Mouse (Mus musculus) CH12.LX (cell line): ENCODE data around the gene Fgfr1op. TPM values are rescaled to one million over a fixed set of nuclear protein-coding genes. Genes with fewer than 3 reads are reported as not detected.
"Not testable (repeated sequence)": the region's sequence is repeated elsewhere in the genome, so short reads cannot be mapped to it uniquely, and the experiment has no call there.

ENCODE experiments used
- DNase-seq: peaks from one replicate; pipeline ENCODE4 v3.0.0-alpha.2; 2013; ENCODE audit errors: extremely low read depth
- H3K27ac ChIP-seq: 2 replicates; pipeline ENCODE4 v1.5.1; 2012; ENCODE audit warnings: low read depth, mild to moderate bottlenecking, control low read depth, moderate library complexity; ENCODE audit not compliant: insufficient read depth
- H3K27me3 ChIP-seq: replicated peaks from 2 replicates; pipeline ENCODE3; 2012; ENCODE audit warnings: inconsistent platforms
- H3K36me3 ChIP-seq, 2 experiments: replicated peaks in 1 of 2; 2 replicates each; pipeline versions ENCODE3 to v1.6.1; 2012; ENCODE audit warnings: inconsistent platforms in 1 of 2, low read length in 1 of 2, mild to moderate bottlenecking in 1 of 2, mixed read lengths in 1 of 2, moderate library complexity in 1 of 2; ENCODE audit not compliant: control insufficient read depth in 1 of 2, insufficient read depth in 1 of 2
- H3K4me1 ChIP-seq, 2 experiments: 2 replicates each; pipeline ENCODE4 v1.6.1; 2012; ENCODE audit warnings: inconsistent platforms in 1 of 2, moderate library complexity in 1 of 2; ENCODE audit not compliant: insufficient read depth in 2 of 2, control insufficient read depth in 1 of 2
- H3K4me2 ChIP-seq: 2 replicates; pipeline ENCODE4 v1.6.1; 2012; ENCODE audit warnings: low read depth, mild to moderate bottlenecking, control low read depth; ENCODE audit not compliant: poor library complexity, insufficient read depth, severe bottlenecking
- H3K4me3 ChIP-seq, 3 experiments: fragments of 150-350 bp in 1 of 3; sonication (generic) in 1 of 3; replicated peaks in 1 of 3; 2 replicates each; pipeline versions ENCODE3 to v1.5.1; 2011 to 2012; ENCODE audit warnings: low read depth in 2 of 3, low read length in 2 of 3, mild to moderate bottlenecking in 2 of 3, moderate library complexity in 2 of 3, control low read depth in 1 of 3, improper control_type of control experiment in 1 of 3, inconsistent platforms in 1 of 3, mixed read lengths in 1 of 3; ENCODE audit not compliant: poor library complexity in 1 of 3
- H3K79me2 ChIP-seq: replicated peaks from 2 replicates; pipeline ENCODE4 v1.6.1; 2012; ENCODE audit warnings: mild to moderate bottlenecking, moderate library complexity; ENCODE audit not compliant: control insufficient read depth, poor library complexity, insufficient read depth, severe bottlenecking; ENCODE audit errors: extremely low read depth
- H3K9ac ChIP-seq: 2 replicates; pipeline ENCODE4 v1.6.1; 2012; ENCODE audit warnings: low read depth, mild to moderate bottlenecking, control low read depth, moderate library complexity; ENCODE audit not compliant: insufficient read depth
- H3K9me3 ChIP-seq: replicated peaks from 2 replicates; pipeline ENCODE3; 2012; ENCODE audit warnings: low read length, inconsistent platforms, mixed read lengths
- BHLHE40 ChIP-seq: IDR thresholded peaks from 2 replicates; pipeline ENCODE4 v1.6.1; 2011; ENCODE audit warnings: mild to moderate bottlenecking, low read depth, low read length, improper control_type of control experiment
- CHD1 ChIP-seq: IDR thresholded peaks from 2 replicates; pipeline ENCODE4 v1.6.1; 2012; ENCODE audit warnings: low read depth, low read length, improper control_type of control experiment, inconsistent platforms
- ELF1 ChIP-seq: IDR thresholded peaks from 2 replicates; pipeline ENCODE4 v1.6.1; 2014; ENCODE audit warnings: low read depth, mild to moderate bottlenecking, inconsistent platforms, low read length, improper control_type of control experiment
- EP300 ChIP-seq: IDR thresholded peaks from 2 replicates; pipeline ENCODE4 v1.6.1; 2011; ENCODE audit warnings: low read length, improper control_type of control experiment
- HCFC1 ChIP-seq: IDR thresholded peaks from 2 replicates; pipeline ENCODE4 v1.6.1; 2012; ENCODE audit warnings: low read depth, mild to moderate bottlenecking, inconsistent platforms, low read length, improper control_type of control experiment
- IRF4 ChIP-seq: IDR thresholded peaks from 2 replicates; pipeline ENCODE4 v1.6.1; 2014; ENCODE audit warnings: low read depth, mild to moderate bottlenecking, inconsistent platforms, low read length, improper control_type of control experiment
- MAFK ChIP-seq: IDR thresholded peaks from 2 replicates; pipeline ENCODE4 v1.6.1; 2011; ENCODE audit warnings: low read length, improper control_type of control experiment; ENCODE audit not compliant: insufficient replicate concordance
- MAX ChIP-seq: IDR thresholded peaks from 2 replicates; pipeline ENCODE4 v1.6.1; 2011; ENCODE audit warnings: low read length, improper control_type of control experiment
- MYC ChIP-seq: IDR thresholded peaks from 2 replicates; pipeline ENCODE4 v1.6.1; 2011; ENCODE audit warnings: low read depth, mild to moderate bottlenecking, improper control_type of control experiment, low read length
- POLR2AphosphoS2 ChIP-seq: IDR thresholded peaks from 2 replicates; pipeline ENCODE4 v1.6.1; 2011; ENCODE audit warnings: low read depth, low read length, improper control_type of control experiment
- RAD21 ChIP-seq: IDR thresholded peaks from 2 replicates; pipeline ENCODE4 v1.6.1; 2011; ENCODE audit warnings: low read depth, mild to moderate bottlenecking, low read length, improper control_type of control experiment, moderate library complexity
- TCF12 ChIP-seq: IDR thresholded peaks from 2 replicates; pipeline ENCODE4 v1.6.1; 2014; ENCODE audit warnings: low read depth, mild to moderate bottlenecking, inconsistent platforms, low read length, improper control_type of control experiment
- UBTF ChIP-seq: IDR thresholded peaks from 2 replicates; pipeline ENCODE4 v1.6.1; 2012; ENCODE audit warnings: low read depth, mild to moderate bottlenecking, inconsistent platforms, low read length, improper control_type of control experiment, moderate library complexity
- USF1 ChIP-seq: IDR thresholded peaks from 2 replicates; pipeline ENCODE4 v1.6.1; 2014; ENCODE audit warnings: low read depth, mild to moderate bottlenecking, inconsistent platforms, low read length, improper control_type of control experiment
- USF2 ChIP-seq: conservative IDR thresholded peaks from 2 replicates; pipeline ENCODE4 v1.6.1; 2011; ENCODE audit warnings: low read depth, low read length, improper control_type of control experiment
- dilution Hi-C: fragments of 300-500 bp; cut with MboI; formaldehyde crosslinking; loops from 2 replicates; pipeline ENCODE4 v1.14.3; 2020; ENCODE audit warnings: low sequenced_read_pairs; ENCODE audit not compliant: extremely low pct_unique_long_range_greater_than_20kb, extremely low pct_ligation_motif_present
- in situ Hi-C: fragments of 300-500 bp; cut with MboI; formaldehyde crosslinking; loops from 3 replicates; pipeline ENCODE4 v1.14.3; 2019; ENCODE audit warnings: low sequenced_read_pairs, low pct_ligation_motif_present, low pct_unique_long_range_greater_than_20kb, mixed read lengths
- polyA plus RNA-seq: library from polyadenylated mRNA; unstranded; fragments of >175 nt; gene quantifications from 2 replicates; pipeline ENCODE4 v1.2.1, GENCODE M21; 2012; ENCODE audit warnings: low read depth; ENCODE audit not compliant: insufficient read length
- total RNA-seq, 2 experiments: library from RNA; depleted of rRNA; stranded (reverse); fragments of 300-350 nt in 1 of 2; fragments of >200 nt in 1 of 2; gene quantifications; 2 replicates each; pipeline ENCODE4 v1.2.3; 2012 to 2014

The Fgfr1op gene
- total and polyA plus RNA-seq, 3 experiments = 29.8 to 56.3 (median 46.9) TPM

GRCm38 (mm10) chr17:8205221-8205631 lies 39.9 kb downstream of the Fgfr1op start:
- H3K9me3 ChIP-seq, H3K9ac ChIP-seq, H3K79me2 ChIP-seq, H3K27me3 ChIP-seq, H3K27ac ChIP-seq, dilution Hi-C loops, H3K4me2 ChIP-seq, DNase-seq, H3K4me3 ChIP-seq, H3K36me3 ChIP-seq, in situ Hi-C loops: not testable (repeated sequence)
- peaks cover 14 to 24% of the 10 kb centered on the region in 2 experiments for H3K4me1 ChIP-seq
- TF ChIP-seq TCF12 = peak; percentile 79

- TF ChIP-seq CHD1 = no peak
- no peak for TF ChIP-seq MAFK
- no peak for TF ChIP-seq POLR2AphosphoS2
- no peak for TF ChIP-seq HCFC1
- TF ChIP-seq TCF12 = no peak
- no peak for TF ChIP-seq MYC
- no peak for TF ChIP-seq UBTF
- TF ChIP-seq IRF4 = no peak
- TF ChIP-seq USF2 = no peak
- no peak for TF ChIP-seq ELF1
- TF ChIP-seq MAX = no peak
- TF ChIP-seq RAD21 = no peak
- TF ChIP-seq USF1 = no peak
- TF ChIP-seq BHLHE40 = 0 out of 2 replicates have a peak, but pooled peaks have one; percentile 10
- peak; percentile 43; the same call in 1 of the 2 replicates for TF ChIP-seq EP300
- dilution Hi-C loops = no loop called here
- DNase-seq = no peak
- H3K4me3 ChIP-seq = no peak overlapping the region
- H3K79me2 ChIP-seq = no peaks in the 10 kb centered on the region
- no peak overlapping the region for H3K27ac ChIP-seq
- peaks cover 8% of the 10 kb centered on the region for H3K9me3 ChIP-seq
- H3K27me3 ChIP-seq = no peaks in the 10 kb centered on the region
- H3K4me1 ChIP-seq = peaks cover 24 to 38% of the 10 kb centered on the region in 2 experiments
- peaks cover 0 to 3% of the 10 kb centered on the region in 2 experiments for H3K36me3 ChIP-seq
- no peak overlapping the region for H3K4me2 ChIP-seq
- no peak overlapping the region for H3K9ac ChIP-seq
- in situ Hi-C loops = no loop called here
Measured at GRCm38 (mm10) chr17:8206691-8207090, 41.4 kb downstream of the Fgfr1op start.
